Mouse (Mus musculus): ENCODE data around the gene Tmem130. TPM values are rescaled to one million over a fixed set of nuclear protein-coding genes. Genes with fewer than 3 reads are reported as not detected.
A peak's percentile ranks its signal among the peaks of the same experiment; 100 is the strongest.

Tmem130 gene
- polyA plus RNA-seq, 1 experiment from 2014 or later: 22.9 TPM

- 93% methylated on average over 3 of the region's 3 CpGs for WGBS
- DNase-seq (ENCODE audit: low spot score) (no peak), ATAC-seq (ENCODE audit: low FRiP score) (no peak)
- Histone ChIP-seq H3K27me3 (ENCODE audit: control insufficient read depth, insufficient read depth, low read length) (peaks cover 3% of the 10 kb centered on the region), H3K9ac (ENCODE audit: low read depth, low read length) (no peak overlapping the region), H3K27ac (ENCODE audit: low read depth, low read length) (no peak overlapping the region), H3K9me3 (ENCODE audit: control insufficient read depth, low read length) (no peaks in the 10 kb centered on the region), H3K4me3 (ENCODE audit: low read depth, low read length) (no peak overlapping the region), H3K4me1 (replicated peaks; ENCODE audit: control insufficient read depth, insufficient read depth, low read length) (no peaks in the 10 kb centered on the region), H3K4me2 (replicated peaks; ENCODE audit: low read depth, low read length) (no peak overlapping the region), H3K36me3 (ENCODE audit: control insufficient read depth, insufficient read depth, low read length) (no peaks in the 10 kb centered on the region)
These were observed 36.1 kb downstream of the Tmem130 start for GRCm38 (mm10) chr5:144725554-144725953.

- DNase-seq (ENCODE audit: low spot score) (peak; percentile 31), ATAC-seq (ENCODE audit: low FRiP score) (0 out of 2 replicates have a peak, but pooled peaks have one; percentile 49)
- H3K27me3 ChIP-seq (ENCODE audit: control insufficient read depth, insufficient read depth, low read length): peaks cover 3% of the 10 kb centered on the region
- no peak overlapping the region for H3K4me3 ChIP-seq (ENCODE audit: low read depth, low read length)
- no peaks in the 10 kb centered on the region for H3K4me1 ChIP-seq (replicated peaks; ENCODE audit: control insufficient read depth, insufficient read depth, low read length)
- no peak overlapping the region for H3K9ac ChIP-seq (ENCODE audit: low read depth, low read length)
- no peak overlapping the region for H3K27ac ChIP-seq (ENCODE audit: low read depth, low read length)
- H3K9me3 ChIP-seq (ENCODE audit: control insufficient read depth, low read length): no peaks in the 10 kb centered on the region
- H3K36me3 ChIP-seq (ENCODE audit: control insufficient read depth, insufficient read depth, low read length): no peaks in the 10 kb centered on the region
- no peak overlapping the region for H3K4me2 ChIP-seq (replicated peaks; ENCODE audit: low read depth, low read length)
- WGBS: 13% methylated on average over 2 of the region's 2 CpGs
These were observed 36.7 kb downstream of the Tmem130 start for GRCm38 (mm10) chr5:144724926-144725325.

- Histone ChIP-seq H3K27ac (ENCODE audit: low read depth, low read length) (no peak overlapping the region), H3K4me1 (replicated peaks; ENCODE audit: control insufficient read depth, insufficient read depth, low read length) (no peaks in the 10 kb centered on the region), H3K27me3 (ENCODE audit: control insufficient read depth, insufficient read depth, low read length) (no peaks in the 10 kb centered on the region), H3K9me3 (ENCODE audit: control insufficient read depth, low read length) (no peaks in the 10 kb centered on the region), H3K36me3 (ENCODE audit: control insufficient read depth, insufficient read depth, low read length) (no peaks in the 10 kb centered on the region), H3K4me2 (replicated peaks; ENCODE audit: low read depth, low read length) (no peak overlapping the region), H3K4me3 (ENCODE audit: low read depth, low read length) (no peak overlapping the region), H3K9ac (ENCODE audit: low read depth, low read length) (no peak overlapping the region)
- ATAC-seq (ENCODE audit: low FRiP score) (no peak), DNase-seq (ENCODE audit: low spot score) (no peak)
- WGBS: 86% methylated on average over 4 of the region's 4 CpGs
These were observed 41.3 kb downstream of the Tmem130 start for GRCm38 (mm10) chr5:144720281-144720680.

GRCm38 (mm10) chr5:144719781-144720180, 41.8 kb downstream of the Tmem130 start:
- H3K9ac ChIP-seq (ENCODE audit: low read depth, low read length): no peak overlapping the region
- WGBS: 79% methylated on average over 6 of the region's 6 CpGs

GRCm38 (mm10) chr5:144717186-144717585, 44.4 kb downstream of the Tmem130 start:
- Histone ChIP-seq H3K27me3 (ENCODE audit: control insufficient read depth, insufficient read depth, low read length) (no peaks in the 10 kb centered on the region), H3K4me1 (replicated peaks; ENCODE audit: control insufficient read depth, insufficient read depth, low read length) (no peaks in the 10 kb centered on the region), H3K9ac (ENCODE audit: low read depth, low read length) (no peak overlapping the region), H3K9me3 (ENCODE audit: control insufficient read depth, low read length) (no peaks in the 10 kb centered on the region), H3K36me3 (ENCODE audit: control insufficient read depth, insufficient read depth, low read length) (no peaks in the 10 kb centered on the region), H3K27ac (ENCODE audit: low read depth, low read length) (no peak overlapping the region), H3K4me3 (ENCODE audit: low read depth, low read length) (no peak overlapping the region), H3K4me2 (replicated peaks; ENCODE audit: low read depth, low read length) (no peak overlapping the region)
- no peak for ATAC-seq (ENCODE audit: low FRiP score)
- 81% methylated on average over 6 of the region's 6 CpGs for WGBS
- no peak for DNase-seq (ENCODE audit: low spot score)

More at GRCm38 (mm10) chr5:144719781-144720180, 41.8 kb downstream of the Tmem130 start:
- DNase-seq (ENCODE audit: low spot score): no peak
- Histone ChIP-seq H3K4me3 (ENCODE audit: low read depth, low read length) (no peak overlapping the region), H3K9me3 (ENCODE audit: control insufficient read depth, low read length) (no peaks in the 10 kb centered on the region), H3K4me2 (replicated peaks; ENCODE audit: low read depth, low read length) (no peak overlapping the region), H3K4me1 (replicated peaks; ENCODE audit: control insufficient read depth, insufficient read depth, low read length) (no peaks in the 10 kb centered on the region), H3K36me3 (ENCODE audit: control insufficient read depth, insufficient read depth, low read length) (no peaks in the 10 kb centered on the region), H3K27ac (ENCODE audit: low read depth, low read length) (no peak overlapping the region), H3K27me3 (ENCODE audit: control insufficient read depth, insufficient read depth, low read length) (no peaks in the 10 kb centered on the region)
- ATAC-seq (ENCODE audit: low FRiP score): no peak

GRCm38 (mm10) chr5:144713371-144713770, 48.2 kb downstream of the Tmem130 start:
- H3K4me1 ChIP-seq (replicated peaks; ENCODE audit: control insufficient read depth, insufficient read depth, low read length): no peaks in the 10 kb centered on the region
- no peak overlapping the region for H3K4me3 ChIP-seq (ENCODE audit: low read depth, low read length)
- H3K9me3 ChIP-seq (ENCODE audit: control insufficient read depth, low read length): no peaks in the 10 kb centered on the region
- WGBS: 91% methylated on average over 10 of the region's 10 CpGs
- no peak for DNase-seq (ENCODE audit: low spot score)
- H3K27ac ChIP-seq (ENCODE audit: low read depth, low read length): no peak overlapping the region
- H3K36me3 ChIP-seq (ENCODE audit: control insufficient read depth, insufficient read depth, low read length): no peaks in the 10 kb centered on the region
- H3K9ac ChIP-seq (ENCODE audit: low read depth, low read length): no peak overlapping the region
- H3K27me3 ChIP-seq (ENCODE audit: control insufficient read depth, insufficient read depth, low read length): no peaks in the 10 kb centered on the region
- H3K4me2 ChIP-seq (replicated peaks; ENCODE audit: low read depth, low read length): no peak overlapping the region
- no peak for ATAC-seq (ENCODE audit: low FRiP score)

- no peak overlapping the region for H3K4me3 ChIP-seq (ENCODE audit: low read depth, low read length)
- H3K27ac ChIP-seq (ENCODE audit: low read depth, low read length): no peak overlapping the region
- no peaks in the 10 kb centered on the region for H3K27me3 ChIP-seq (ENCODE audit: control insufficient read depth, insufficient read depth, low read length)
- H3K36me3 ChIP-seq (ENCODE audit: control insufficient read depth, insufficient read depth, low read length): no peaks in the 10 kb centered on the region
- H3K4me2 ChIP-seq (replicated peaks; ENCODE audit: low read depth, low read length): no peak overlapping the region
- H3K9ac ChIP-seq (ENCODE audit: low read depth, low read length): no peak overlapping the region
- H3K9me3 ChIP-seq (ENCODE audit: control insufficient read depth, low read length): no peaks in the 10 kb centered on the region
- ATAC-seq (ENCODE audit: low FRiP score) (no peak), DNase-seq (ENCODE audit: low spot score) (no peak)
- 93% methylated on average over 6 of the region's 6 CpGs for WGBS
- no peaks in the 10 kb centered on the region for H3K4me1 ChIP-seq (replicated peaks; ENCODE audit: control insufficient read depth, insufficient read depth, low read length)
These were observed 54.0 kb downstream of the Tmem130 start for GRCm38 (mm10) chr5:144707603-144708002.

GRCm38 (mm10) chr5:144703464-144704368, 57.9 kb downstream of the Tmem130 start:
- Histone ChIP-seq H3K4me2 (replicated peaks; ENCODE audit: low read depth, low read length) (no peak overlapping the region), H3K9me3 (ENCODE audit: control insufficient read depth, low read length) (no peaks in the 10 kb centered on the region), H3K27ac (ENCODE audit: low read depth, low read length) (no peak overlapping the region), H3K9ac (ENCODE audit: low read depth, low read length) (no peak overlapping the region), H3K4me3 (ENCODE audit: low read depth, low read length) (no peak overlapping the region), H3K27me3 (ENCODE audit: control insufficient read depth, insufficient read depth, low read length) (no peaks in the 10 kb centered on the region), H3K36me3 (ENCODE audit: control insufficient read depth, insufficient read depth, low read length) (no peaks in the 10 kb centered on the region), H3K4me1 (replicated peaks; ENCODE audit: control insufficient read depth, insufficient read depth, low read length) (no peaks in the 10 kb centered on the region)
- DNase-seq (ENCODE audit: low spot score) (peak; percentile 37), ATAC-seq (ENCODE audit: low FRiP score) (peak; percentile 84)
- 50% methylated on average over 20 of the region's 20 CpGs for WGBS

Measured in hindbrain, embryonic 11.5 days (tissue).